Mouse (Mus musculus) frontal cortex, adult 2 months (tissue): ENCODE measurements around the gene Tha1. TPM values are rescaled to one million over a fixed set of nuclear protein-coding genes. Genes with fewer than 3 reads are reported as not detected.
"Not testable (repeated sequence)": the region's sequence is repeated elsewhere in the genome, so short reads cannot be mapped to it uniquely, and the experiment has no call there.

ENCODE experiments used
- DNase-seq, 2 experiments: peaks; one replicate each; pipeline ENCODE4 v3.0.0; 2022; ENCODE audit warnings: low spot score in 1 of 2; ENCODE audit errors: extremely low spot score in 1 of 2
- polyA plus RNA-seq: library from polyadenylated mRNA; depleted of rRNA; stranded (reverse); fragments of >200 nt; gene quantifications from 2 replicates; pipeline ENCODE4 v1.2.3, GENCODE M21; 2012

Tha1 gene
- polyA plus RNA-seq, 1 experiment: 9.1 TPM

DNA sequence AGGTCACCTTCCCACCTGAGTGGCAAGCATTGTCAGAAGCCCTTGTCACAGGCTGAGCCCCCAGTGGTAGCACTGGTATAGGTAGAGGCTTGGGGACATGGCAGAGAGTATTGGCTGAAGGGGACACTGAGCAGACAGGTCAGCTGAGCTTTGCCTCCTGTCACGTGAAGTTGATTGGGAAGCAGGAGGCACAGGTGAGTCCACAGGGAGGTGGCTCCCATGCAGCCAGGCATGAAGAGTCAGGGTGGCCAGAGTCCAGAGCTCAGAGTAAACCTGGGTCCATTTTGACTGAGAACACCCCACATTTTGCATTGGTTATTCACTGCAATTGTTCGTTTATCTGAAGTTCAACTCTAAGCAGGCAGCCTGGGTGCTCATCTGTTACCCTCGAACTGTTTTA lies 20.4 kb downstream of the Tha1 start:
- no peak for DNase-seq

DNA sequence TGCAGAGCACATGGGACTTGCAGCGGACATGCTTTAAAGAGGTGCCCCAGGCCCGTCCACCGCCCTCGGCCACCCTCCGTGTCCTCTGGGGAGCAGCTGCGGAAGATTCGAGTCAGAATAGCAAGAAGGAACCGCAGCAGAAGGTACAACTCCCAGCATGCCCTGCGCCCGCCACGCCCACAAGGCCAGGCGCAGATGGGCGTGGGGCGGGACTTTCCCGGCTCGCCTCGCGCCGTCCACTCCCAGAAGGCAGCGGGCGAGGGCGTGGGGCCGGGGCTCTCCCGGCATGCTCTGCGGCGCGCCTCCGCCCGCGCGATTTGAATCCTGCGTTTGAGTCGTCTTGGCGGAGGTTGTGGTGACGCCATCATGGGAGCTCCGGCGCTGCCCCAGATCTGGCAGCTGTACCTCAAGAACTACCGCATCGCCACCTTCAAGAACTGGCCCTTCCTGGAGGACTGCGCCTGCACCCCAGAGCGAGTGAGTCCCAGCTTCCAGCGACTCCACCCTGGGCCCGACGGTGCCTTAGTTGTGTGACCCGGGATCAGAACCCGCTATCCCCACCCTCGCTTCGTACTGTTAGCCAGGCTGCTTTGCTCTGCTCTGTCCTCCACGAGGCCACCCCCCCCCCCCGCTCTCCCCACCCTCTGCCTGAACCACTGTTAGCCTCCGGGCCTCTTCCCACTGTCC lies 24.2 kb downstream of the Tha1 start, which contains the start of gene Birc5:
TSS of gene Birc5 (plus strand) at position 267 of the 687 bp plus-strand sequence.
- peak; percentile 86 to 96 for DNase-seq

DNA sequence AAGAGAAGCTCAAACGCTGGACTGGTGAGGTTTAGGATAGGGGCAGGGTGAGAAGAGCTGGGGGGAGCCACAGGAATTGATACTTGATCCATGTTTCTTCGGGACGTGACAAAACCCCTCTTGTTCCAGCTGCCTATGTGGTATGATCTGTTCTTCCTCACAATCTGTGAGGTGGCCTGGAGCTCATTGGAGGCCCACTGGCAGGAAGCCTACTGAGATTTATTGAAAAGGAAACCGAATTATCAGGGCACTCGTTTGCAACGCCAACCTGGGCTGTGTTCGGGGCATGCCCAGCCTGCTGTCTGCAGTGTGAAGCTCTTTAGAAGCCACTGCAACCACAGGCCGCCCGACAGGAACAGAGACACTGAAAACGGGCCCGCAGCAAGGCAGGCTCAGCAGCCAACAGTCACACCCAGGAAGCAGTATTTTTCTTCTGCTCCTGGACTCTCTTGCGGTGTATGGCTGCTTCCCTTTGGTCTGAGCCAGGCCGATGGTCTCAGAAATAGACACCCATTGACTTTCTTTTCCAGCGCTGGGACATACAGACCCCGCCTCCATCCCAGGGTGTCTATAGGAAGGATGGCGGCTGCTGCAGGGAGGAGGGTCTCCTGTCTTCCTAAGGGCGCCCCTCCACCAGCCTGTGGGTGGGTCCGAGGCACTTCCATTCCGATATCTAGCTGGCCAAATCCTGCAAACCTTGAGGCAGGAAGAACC lies 24.9 kb downstream of the Tha1 start:
- DNase-seq: no peak

DNA sequence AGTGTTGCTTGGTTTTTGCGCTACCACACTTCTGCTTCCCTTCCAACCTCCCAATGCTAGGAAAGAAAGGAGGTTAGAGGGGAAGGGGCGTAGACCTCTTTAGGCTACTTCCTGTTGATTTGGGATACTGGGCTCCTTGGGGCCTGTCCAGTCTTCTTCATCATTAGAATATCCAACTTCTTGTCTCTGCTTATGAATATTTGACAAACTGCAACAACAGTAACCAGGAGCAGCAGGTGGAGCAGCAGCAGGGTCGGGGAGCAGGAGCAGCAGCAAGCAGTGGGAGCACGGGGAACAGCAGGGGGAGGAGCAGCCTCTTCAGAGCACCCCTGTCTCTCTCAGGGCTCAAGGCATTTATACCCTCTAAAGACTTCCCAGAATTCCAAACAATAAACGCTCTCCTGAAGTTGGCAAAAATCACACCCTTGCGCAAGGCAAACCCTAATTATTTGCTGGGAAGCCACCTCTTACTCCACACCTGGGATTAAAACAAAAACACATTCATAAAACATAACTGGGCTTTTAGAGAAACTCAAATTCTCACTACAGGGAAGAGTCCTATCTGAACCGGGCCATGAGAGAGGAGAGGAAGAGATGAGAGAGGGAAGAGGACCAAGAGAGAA lies 25.6 kb downstream of the Tha1 start:
- DNase-seq: no peak

DNA sequence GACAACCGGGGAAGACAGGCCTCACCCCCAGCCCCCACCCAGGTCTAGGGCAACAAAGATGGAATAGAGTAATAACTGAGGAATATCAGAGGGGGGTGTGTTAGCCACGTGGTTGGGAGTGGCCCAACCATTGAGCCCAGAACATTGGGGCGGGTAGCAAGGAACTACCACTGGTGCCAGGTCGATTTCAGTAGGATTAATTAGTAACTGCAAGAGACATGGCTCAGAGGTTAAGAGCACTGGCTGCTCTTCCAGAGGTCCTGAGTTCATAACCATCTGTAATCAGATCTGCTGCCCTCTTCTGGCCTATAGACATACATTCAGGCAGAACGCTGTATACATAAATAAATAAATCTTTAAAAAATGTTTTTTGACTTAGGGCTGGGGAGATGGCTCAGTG lies 26.6 kb downstream of the Tha1 start:
- DNase-seq: no peak

DNA sequence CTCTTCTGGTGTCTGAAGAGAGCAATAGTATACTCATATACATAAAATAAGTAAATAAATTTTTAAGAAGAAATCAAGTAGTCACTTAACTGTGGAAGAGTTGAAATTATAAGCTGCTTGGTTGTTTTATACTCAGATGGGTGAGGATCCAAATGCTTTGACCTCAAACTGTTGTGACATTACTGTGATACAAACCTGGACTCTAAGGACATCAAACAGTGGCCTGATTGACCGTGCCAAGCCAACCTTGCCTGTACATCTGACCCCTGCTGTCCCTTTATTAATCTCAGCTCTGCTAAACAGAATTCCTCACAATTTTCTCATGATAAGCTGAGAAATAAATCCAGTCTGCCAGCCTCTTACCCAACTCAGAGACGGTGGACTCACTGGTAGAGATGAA lies 27.6 kb downstream of the Tha1 start:
- DNase-seq: no peak

DNA sequence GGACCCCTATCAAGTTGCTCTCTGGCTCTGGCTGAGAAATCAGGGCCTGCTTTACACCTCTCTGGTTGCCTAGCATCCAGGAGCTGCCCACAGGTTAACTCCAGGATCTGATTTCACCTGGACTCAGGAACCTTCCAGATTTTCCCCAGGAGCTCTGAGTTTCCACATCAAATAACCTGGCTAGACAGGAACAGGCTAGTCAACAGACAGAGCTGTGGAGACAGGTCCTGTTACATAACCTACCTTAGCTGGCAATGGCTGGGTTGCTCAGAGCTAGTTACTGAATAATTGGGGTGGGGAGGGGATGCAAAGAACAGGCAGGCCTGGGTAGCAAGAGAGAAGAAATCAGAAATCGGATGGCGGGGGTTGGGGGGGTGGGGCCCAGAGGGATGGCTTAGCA lies 28.3 kb downstream of the Tha1 start:
- DNase-seq: no peak

DNA sequence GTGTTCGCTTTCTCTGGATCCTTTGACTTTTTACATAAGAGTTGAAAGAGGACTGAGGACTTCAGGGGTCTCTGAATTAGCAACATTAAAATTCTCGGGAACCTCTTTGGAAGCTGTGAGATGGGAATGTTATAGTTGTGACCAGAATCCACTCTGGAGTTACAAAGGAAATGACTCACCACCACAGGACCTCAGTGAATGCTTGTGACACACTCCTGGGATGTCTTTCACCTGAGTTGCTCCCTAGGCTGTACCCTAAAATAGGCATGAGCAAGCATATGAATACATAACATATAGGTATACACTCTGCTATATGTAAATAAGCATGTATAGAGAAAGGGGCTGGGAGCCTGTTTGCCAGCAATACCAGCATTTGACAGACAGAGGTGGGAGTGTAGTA lies 29.8 kb downstream of the Tha1 start:
- no peak for DNase-seq

DNA sequence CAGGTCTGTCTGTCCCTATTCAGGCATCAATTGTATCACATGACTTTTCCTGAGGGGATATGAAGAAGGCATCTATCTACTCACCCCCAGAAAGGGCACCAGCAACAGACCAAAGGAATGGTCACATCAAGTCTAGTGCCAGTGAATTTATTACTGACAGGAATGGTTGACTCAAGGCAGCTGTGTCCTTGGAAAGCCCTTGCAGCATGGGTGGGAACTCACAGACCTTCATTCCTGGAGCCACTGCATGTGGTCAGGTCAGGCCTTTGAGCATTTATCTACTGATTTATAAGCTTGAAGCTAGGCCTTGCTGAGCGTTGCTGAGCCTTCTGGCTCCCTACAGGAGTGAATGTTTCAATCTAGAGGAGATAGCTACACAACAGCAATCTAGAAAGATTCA lies 32.4 kb downstream of the Tha1 start:
- DNase-seq: no peak

DNA sequence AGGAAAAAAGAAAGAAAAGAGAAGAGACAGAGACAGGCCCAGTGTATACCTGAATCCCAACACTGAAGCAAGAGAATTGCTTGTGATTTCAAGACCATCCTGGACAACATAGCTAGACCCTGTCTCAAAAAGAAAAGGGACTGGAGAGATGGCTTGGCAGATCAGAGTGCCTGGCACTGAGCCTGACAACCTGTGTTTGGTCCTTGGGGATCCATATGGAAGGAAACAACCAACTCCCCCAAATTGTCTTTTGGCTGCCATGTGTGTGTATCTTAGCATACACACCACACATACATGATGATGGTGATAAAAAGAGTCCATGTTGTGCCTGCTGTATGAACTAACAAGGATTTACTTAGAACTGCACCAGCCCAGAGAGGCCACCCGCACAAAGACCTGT lies 34.3 kb downstream of the Tha1 start:
- no peak for DNase-seq

DNA sequence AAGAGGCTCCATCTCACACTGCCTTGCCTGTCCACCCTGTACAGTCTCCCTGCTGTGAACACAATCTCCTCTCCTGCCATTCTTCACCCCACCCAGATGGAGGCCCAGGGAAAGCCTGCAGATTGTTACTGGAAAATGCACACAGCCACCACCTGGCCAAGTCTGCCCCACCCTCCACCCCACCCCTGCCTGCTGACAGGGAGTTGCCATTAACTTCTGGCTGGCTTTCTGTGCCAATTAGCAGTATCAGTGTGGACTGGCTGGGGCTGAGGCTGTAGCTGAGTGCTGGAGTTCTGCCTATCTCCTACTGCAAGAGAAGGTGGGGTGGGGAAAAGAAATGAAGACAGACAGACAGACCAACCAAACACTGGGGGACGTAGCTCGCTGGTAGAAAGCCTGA lies 34.7 kb downstream of the Tha1 start:
- no peak for DNase-seq

DNA sequence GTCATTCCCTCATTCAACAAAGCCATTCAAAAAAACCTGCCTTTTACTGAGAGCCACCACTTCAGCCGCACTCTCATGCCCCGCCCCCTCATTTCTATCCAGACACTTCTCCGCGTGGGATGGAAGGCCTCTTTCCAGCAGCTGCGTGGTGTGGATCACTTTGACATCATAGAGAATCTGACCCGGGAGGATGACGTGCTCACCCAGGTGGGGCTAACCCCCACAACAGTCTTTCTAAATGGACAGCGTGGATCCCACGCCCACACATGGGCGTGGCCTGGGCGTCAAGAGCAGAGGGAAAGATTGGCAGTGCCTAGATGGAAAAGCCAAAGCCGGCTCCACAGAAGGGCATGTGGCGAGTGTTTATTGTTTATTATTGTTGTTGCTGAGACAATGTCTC lies 37.0 kb downstream of the Tha1 start:
- DNase-seq: peak; percentile 37 to 73

DNA sequence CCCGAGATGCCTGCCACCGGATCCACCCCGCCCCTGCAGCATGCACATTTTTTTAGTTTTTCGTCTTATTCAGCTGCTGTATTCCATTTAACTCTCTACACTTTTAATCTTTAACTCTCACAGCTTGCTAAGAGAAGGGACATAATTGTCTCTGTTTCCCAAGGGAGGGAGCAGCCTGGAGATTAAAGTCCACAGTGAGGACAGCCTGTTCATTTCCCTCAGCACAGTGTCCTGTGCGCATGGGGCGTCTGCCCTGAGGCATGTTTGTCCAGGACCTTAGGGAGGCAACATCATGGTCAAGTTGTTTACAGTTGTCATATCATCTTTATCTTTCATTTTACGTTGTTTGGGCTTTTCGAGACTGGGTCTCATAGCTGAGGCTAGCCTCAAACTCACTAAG lies 39.2 kb downstream of the Tha1 start:
- DNase-seq: no peak

DNA sequence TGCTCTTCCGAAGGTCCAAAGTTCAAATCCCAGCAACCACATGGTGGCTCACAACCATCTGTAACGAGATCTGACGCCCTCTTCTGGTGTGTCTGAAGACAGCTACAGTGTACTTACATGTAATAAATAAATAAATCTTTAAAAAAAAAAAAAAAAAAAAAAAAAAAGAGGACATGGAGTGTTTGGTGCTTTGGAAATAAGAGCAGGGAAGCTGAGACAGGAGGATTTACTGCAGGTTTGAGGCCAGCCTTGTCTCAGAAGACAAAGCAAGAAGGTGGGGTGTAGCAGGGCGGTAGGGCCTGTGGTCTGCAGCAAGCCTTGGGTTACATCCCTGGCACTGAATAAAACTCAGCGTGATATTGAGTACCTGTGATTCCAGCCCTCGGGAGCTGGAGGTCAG lies 39.8 kb downstream of the Tha1 start:
- not testable (repeated sequence) for DNase-seq

DNA sequence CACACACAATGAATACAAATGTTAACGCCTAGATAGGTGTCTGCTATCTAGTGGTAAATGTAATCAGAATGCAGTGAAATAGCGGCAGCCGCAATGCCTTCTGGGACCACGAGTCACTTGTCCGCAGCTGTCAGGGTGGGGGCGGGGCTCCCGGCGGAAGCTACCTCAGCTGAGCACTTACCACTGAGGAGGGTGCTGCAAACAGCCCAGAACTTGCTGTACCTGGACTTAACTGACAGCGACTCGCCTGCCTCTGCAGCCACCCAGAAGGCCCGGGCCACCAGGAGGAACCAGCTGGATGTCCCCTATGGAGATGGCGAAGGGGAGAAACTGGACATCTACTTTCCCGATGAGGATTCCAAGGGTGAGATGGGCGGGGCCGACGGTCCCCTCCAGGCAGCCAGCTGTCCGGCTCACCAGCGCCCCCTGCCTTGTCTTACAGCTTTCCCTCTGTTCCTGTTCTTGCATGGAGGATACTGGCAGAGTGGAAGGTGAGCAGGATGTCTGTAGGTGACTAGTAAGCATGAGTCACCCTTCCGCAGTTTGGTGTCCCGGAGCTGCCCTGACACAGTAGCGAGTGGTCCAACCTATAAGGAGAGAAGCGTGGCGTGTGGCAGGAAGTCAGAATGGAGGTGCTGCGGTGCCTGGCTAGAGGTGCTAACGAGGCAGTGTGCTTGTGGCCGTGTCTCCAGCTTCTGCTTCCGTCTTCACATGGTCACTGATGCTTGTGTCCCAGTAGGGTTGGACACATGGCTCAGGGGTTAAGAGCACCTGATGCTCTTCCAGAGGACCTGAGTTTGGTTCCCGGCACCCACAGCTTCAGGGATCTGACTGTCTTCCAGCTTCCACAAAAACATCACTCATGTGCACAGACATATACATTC lies 41.0 kb downstream of the Tha1 start:
- DNase-seq: peak in 1 of 2 experiments; percentile 82

DNA sequence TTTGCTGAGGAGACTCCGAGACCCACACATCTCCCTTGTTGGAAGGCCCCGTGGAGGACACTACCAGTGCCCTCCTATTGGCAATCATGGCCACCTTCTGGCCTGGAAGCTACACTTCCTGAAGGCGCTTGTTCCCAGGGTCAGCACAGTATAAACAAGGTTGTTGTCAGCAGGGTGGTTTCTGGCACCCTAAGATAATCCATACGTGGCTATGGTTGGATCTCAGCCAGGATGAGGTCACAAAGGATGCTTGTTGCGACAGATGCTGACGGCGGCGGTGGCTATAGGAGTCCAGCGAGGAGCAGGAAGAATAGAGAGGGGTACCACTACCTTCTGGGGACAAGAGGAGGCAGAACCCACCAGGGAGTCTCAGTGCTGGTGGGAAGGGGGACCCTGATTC lies 42.9 kb downstream of the Tha1 start:
- DNase-seq: no peak

DNA sequence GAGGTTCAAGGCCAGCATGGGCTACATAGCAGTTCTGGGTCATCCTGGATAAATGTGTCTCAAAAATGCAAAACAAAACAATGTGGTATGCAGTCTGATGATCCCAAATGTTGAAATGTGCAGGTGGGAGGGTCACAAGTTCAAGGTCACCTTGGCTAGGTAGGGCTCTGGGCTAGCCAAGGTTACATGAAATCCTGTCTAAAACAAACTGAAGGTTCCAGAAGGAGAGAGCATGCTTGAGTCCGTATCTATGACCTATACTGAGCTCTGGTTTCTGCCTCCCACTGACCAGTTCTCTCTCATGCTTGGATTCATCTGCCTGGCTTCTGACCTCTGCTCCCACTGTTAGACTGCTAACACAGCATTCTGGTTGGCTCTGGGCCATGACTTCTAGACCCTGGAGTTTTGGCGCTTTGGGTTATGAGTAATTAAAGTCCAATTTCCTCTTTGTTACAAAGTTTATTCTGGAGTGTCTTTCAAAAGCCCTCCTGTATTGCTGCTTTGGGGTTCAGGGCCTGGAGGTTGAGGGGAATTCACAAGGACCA lies 43.5 kb downstream of the Tha1 start:
- no peak for DNase-seq

DNA sequence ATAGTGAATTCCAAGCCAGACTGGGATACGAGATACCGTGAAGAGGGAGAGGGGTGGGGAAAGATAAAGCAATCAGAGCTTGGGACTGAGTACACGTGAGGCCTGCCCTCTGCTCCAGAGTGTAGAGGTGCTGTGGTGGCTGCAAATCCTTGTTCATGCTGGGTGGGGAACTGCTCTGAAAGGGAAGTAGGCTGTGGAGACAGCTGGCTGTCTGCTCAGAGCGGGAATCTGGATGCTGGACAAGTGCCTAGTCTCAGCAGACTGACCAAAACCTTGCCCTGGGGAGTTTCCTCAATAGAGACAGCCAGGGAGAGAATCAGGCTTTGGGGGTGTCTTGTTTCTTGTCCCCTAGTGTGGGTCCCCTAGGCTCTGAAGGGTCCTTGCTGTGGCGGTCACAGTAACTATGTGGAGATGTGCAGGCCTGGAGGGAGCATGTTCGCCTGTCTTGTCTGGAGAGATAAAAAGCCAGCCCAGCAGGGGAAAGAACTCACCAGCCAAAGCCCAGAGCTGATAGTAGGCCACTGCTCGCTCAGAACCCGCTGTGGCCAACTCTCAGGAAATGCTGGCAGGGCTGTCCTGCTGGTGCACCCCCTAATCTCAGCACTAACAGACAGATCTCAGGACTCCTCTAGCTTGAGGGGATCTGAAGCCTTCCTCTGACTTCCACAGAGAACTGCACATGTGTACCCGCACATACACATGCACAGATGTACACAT lies 44.2 kb downstream of the Tha1 start:
- DNase-seq: no peak

DNA sequence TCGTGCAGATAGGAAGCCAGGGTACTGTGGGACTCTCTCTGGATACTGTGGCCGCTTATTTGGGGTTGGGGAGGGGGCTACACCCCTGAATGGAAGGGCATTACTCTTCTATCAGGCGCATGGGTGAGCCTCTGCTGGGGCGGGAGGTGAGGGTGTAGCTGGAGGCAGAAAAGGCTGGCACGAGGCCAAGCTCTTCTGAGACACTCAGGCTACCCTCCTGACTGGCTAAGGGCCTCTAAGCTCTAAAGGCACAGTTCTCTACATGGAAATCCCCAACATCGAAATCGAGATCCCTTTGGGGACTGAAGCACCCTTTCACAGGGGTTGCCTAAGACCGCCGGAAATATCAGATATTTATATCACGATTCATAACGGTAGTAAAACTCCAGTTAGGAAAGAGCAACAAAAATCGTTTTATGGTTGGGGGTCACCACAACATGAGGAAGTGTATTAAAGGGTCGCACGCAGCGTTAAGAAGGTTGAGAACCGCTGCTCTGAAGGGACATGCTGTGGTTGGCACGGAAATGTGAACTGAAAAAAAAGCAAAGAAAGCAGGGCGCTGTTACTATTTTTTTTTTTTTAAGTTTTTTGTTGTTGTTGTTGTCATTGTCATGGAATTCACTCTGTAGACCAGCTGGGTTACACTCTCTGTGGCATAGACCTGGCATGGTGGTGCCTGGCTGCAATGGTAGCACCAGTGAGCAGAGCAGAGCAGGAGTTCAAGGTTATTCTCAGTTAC lies 45.0 kb downstream of the Tha1 start:
- no peak for DNase-seq
